Mouse (Mus musculus) ovary, postnatal 36 days (tissue): ENCODE results near the gene Spem1.
"Not testable (repeated sequence)": the region's sequence is repeated elsewhere in the genome, so short reads cannot be mapped to it uniquely, and the experiment has no call there.

Experiments used
- DNase-seq: peaks from one replicate; pipeline ENCODE4 v3.0.0; 2022; ENCODE audit warnings: low spot score, mixed read lengths

The Spem1 gene

DNA sequence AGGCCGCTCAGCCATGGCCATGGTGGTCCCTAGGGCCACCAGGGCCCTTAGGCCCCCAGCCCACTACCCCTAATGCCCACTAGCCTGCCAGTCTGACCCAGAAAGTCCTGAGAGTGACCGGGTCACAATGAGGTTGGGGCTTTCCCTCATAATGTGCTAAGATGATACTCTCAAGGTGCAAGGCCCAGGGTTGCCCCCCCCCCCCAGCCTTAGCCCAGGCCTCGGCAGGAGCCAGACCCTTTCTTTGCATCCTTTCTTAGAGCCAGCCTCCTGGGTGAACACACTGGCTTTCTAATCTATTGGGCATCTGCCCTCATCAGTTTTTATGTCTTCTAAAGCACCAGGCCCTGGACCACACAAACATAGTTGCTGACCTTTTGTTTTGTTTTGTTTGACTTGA is at the start of gene Spem1:
TSS of gene Spem1 (minus strand) at position 101 of the 400 bp plus-strand sequence.
- DNase-seq, result no peak

DNA sequence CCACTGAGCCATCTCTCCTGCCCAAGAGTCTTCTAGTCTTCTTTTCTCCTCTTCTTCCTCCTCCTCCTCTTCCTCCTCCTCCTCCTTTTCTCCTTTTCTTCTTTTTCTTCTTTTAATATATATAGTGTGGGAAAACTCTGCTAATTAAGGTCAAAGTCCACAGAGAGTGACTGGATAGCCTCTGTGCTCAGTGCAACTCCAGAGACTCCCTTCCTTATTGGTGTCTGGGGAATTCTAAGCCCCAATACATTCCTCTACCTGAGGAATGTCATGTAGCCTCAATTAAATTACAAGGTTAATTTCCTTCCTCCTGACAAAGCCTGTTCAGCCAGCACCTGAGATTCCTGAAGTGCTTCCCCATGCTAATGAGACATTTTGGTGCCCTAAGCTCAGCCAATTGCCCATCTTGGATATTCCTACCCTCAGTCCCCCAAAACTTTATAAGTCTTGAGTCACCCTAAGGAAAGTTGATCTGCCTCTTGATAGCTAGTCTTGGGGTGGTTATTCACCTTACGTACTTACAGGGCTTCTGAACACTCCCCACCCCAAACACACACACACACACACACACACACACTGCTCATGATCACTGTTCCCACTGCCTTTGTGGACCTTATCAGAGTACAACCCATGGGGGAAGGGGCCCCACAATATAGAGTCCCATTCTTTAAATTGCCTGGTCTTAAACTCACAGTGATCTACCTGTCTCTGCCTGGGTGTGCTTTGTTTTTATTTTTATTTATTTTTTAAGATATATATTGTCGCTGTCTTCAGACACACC is 48.5 kb upstream of the Spem1 start:
- DNase-seq, result no peak

DNA sequence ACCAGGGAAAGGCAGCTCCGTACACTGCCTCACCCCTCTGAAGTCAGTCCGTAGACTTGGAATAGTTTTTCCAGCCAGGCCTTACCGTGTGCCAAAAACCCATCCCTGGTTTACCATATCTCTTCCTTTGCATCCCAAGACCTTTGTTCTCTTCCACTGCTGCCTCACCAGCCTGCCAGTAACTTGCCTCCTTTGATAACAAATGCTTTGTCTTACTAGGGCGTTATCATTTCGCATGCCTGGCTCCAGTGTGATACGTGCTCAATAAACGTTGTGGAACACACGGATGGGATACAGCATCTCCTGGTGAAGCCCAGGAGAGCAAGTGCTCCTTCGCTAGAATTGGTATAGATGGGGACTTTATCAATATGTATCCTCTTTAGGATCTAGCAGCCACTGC is 45.4 kb upstream of the Spem1 start:
- no peak for DNase-seq

DNA sequence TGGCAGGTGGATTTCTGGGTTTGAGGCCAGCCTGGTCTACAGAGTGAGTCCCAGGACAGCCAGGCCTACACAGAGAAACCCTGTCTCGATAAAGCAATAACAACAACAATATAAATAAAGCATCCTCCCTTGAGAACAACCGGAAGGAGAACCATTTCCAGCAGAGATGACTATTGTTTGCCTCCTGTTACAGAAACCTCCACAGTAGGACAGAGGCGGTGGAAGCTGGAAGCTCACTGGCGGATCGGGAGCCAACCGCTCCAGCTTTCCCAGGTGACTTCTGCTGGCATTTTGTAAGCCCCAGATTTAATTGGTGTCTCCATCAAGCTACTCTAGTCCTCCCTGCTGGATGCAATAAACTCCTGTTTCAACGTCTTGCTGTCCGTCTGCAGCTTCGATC is 43.6 kb upstream of the Spem1 start:
- no peak for DNase-seq

DNA sequence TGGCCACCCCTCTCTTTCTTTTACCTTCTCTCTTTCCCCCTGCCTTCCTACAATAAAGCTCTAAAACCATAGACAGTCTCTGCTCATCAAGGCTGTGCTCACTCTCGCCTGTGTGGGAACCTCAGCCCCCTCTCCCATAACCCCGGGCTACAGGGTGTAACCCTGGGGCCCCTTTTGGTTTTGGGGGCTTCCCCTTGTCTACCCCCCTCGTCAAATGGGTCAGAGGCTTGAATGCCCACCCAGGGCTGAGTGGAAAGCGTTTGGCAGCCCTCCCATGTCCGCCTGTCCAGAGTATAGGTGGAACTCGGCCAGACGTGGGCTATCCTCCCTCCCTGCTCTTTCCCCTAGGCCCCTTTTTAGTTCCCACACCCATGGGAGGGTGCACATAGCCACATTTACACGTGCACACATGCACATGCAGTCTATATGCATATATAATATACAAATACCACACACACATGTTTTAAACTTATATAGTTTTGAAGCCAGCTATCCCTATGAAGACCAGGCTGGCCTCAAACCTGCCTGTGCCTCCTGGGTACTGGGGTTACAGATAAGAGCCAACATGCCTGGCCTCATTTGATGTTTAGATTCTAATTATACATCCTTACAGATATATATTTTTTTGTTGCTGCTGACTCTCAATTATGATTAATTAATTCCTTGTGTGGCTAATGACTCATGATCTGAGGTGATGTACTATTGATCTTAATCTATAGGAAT is 42.3 kb upstream of the Spem1 start:
- DNase-seq, result no peak

DNA sequence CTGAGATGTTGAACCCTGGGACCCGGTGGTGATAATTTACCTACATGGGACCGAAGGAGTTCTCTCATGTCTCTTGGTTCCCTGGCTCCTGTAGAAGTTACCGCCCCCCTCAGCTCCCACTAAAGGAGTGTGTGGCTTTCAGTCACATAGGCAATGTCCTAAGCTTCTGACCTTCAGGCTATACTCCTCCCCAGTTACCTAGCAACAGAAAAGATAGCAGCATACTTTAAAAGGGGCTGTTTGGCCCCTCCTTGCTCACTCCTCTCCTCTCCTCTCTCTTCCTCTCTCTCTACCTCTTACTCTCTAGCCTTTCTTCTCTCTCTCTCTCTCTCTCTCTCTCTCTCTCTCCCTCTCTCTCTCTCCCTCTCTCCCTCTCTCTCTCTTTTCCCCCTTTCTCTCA is 41.7 kb upstream of the Spem1 start:
- DNase-seq, result not testable (repeated sequence)

DNA sequence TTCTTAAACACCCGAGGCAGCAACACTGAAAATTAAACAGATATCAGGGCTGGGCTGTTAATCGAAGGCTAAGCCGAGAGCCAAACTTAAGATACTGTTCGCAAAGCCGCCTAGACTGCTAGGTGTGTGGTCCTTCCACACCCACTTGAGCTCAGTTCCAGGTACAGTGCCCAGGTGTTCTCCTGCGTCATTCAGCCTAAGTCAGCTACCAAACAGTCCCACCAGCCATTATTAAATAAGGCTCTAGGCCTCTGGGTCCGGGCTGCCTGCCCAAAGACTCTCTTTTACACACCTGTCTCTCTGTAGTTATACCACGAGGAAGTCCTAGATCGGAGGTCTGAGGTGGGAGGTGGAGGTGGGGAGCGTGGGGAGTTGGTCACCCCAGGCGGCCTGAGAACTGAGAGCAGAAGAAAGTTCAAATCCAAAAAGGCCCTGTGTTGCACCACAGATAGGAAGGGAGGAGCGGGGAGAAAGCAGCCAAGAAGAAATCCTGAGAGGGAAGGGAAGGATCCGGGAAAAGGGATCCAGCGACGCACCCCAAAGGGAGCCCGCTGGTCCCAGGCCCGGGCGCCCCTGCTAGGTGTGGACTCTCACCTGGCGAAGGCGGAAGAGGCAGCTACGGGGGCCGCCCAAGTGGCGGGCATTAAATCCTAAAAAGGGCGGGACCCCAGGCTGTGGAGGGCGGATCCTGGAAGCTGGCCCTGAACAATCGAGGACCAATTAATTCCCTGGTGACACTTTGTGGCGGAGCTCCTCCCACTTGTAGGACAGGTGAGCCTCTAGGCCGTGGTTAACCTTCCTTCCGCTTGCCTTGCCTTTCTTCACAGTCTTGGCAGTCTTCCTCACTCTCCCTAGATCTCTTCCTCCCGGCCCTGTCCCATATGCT is 36.4 kb upstream of the Spem1 start, which contains the start of gene Tnk1:
TSS of gene Tnk1 (minus strand) at position 618 of the 886 bp plus-strand sequence.
- no peak for DNase-seq

DNA sequence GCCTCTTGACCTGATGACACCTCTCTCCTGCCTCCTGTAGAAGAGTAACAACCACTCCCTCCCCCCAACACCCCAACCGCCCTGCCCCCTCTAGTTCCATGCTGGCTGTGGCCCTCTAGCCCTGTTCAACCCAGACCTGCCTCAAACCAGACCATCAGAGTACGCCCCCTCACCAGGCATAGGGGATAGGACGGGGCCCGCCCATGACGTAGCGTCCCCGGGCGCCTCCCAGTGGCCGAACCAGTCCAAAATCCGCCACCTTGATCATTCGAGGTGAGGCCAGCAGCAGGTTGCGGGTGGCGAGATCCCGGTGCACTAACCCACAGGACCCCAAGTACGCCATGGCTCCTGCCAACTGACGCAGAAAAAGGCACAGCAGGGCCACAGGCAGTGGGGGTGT is 33.4 kb upstream of the Spem1 start:
- no peak for DNase-seq

DNA sequence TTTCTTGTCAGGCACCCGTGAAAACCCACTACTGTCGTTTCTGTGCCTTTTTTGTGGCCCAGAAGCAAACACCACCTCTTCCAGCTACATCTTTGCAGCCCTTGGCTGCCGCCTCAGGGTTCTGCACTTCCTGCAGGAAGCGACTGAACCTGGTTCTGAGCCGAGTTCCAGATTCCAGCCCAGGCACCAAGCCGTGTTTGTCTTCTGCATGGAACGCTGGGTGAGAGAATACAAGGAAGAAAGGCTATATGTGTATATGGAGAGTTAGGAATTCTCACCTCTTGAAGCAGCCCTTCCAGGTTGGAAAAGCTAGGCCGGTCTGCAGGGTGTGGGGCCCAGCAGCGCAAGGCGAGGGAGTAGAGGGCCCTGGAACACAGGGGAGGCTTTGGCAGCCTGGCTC is 32.7 kb upstream of the Spem1 start:
- no peak for DNase-seq

DNA sequence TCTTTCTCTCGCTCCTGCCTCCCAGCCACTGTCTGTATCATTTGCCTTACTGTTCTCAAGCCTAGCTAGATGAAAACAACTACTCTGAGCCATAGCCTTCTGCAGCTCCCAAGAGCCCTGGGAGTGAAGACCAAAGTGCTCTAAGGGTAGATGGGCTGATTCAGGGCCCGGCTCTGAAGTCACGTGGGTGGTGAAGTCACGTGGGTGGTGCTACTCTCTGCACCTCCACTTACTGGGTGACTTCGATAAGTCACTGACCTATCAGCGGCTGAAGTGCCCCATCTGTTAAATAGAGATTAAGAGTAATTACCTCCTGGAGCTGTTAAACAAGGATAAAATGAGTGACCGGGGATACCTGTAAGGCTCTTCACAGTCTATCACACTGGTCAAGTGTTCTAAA is 32.0 kb upstream of the Spem1 start:
- DNase-seq, result no peak

DNA sequence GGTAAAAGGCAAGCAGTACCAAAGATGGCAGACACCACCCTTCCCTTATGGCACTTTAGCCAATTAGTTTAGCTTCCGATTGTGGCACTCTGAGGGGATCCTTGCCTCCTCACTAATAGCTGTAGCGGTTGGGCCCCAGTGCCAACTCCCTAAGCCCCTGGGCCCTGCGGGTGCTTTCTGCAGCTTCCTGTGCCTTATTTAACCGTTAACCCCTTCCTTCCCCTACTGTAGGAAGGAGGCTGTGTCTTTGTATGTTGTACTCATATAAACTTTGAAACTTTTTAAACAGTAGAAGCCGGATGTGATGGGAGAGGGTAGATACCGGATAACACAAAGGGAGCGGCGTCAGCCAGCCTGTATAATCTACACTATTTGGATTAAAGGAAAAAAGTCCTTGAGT is 28.8 kb upstream of the Spem1 start:
- DNase-seq, result no peak

DNA sequence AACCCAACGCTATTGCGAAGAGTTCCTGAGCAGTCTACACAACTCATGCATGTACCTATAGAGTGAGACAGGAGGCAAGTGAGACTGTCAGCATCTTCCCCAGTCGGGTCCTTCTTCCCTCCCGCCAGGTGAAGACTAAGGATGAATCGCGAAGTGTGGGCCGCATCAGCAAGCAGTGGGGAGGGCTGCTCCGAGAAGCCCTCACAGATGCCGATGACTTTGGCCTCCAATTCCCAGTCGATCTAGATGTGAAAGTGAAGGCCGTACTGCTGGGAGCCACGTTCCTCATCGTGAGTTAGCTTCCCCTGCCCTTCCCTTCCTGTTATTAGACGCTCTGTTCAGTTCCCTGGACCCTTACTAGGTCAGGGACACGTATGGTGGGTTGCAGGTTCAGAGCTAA is 27.9 kb upstream of the Spem1 start:
- no peak for DNase-seq

DNA sequence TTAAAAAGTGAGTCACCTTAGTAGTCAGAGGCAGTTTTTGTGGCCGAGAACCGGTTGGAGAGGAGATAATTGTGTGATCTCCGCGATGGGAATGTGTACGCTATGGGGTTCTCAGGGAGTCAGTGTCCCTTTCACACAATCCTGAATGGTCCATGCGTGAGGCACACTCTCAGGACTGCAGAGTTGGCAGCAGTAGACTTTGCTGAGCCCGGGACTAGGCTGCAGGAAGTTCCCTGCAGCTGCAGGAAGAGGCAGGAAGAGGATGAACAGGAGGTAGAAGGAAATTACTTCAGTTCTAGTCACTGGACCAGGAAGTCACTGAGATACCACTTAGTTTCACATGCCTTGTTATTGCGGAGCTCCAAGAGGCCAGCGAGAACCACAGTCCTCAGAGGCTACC is 27.1 kb upstream of the Spem1 start:
- no peak for DNase-seq

DNA sequence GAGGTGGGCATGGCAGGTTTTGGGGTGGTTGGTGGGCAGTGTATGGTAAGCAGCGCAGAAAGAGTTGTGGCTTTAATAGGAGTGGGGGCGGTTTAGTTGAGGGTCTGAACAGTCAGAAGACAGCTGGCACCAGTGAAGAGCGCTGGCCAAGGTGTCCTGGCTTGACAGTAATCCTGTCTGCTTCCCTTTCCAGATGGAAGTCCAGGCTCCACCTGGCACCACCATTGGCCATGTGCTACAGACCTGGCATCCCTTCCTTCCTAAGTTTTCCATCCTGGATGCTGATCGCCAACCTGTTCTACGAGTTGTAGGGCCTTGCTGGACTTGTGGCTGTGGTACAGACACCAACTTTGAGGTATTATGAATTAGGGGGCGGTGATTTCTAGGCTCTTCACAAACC is 26.0 kb upstream of the Spem1 start:
- no peak for DNase-seq

DNA sequence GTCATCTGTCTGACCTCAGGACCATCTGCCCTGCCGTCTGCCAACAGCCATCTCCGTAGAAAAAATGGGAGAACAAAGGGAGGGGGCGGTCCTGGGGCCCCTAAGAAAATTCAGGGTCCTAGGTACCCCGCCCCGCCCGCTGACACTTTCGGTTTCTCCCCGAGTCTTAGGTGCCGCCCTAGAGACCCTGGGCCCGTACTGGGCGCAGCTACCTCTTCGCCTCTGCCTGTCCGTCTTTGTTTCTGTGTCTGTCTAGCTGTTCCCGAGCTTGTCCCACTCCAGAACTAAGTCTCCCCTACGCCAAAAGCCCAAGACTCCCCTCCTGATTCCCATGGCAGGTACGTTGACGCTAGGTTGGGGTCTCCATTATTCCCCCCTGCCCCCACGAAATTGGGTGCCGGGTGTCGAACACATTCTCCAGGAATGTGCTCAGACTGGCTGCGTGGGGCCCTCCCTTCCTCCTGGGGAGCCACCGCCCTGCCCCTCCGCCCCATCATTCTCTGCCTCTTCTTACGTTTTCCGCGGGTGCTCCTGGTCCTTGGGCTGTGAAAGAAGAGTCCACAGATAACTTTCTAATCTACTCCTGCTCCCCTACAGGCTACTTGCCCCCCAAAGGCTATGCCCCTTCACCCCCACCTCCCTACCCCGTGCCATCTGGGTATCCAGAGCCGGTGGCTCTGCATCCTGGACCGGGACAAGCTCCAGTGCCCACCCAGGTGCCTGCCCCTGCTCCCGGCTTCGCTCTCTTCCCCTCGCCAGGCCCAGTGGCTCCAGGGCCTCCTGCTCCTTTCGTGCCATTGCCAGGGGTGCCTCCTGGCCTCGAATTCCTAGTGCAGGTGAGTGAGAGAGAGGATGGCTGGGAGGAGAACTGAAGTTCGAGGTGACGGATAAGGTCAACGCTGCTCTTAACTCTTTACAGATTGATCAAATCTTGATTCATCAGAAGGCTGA is 25.0 kb upstream of the Spem1 start:
- DNase-seq, result peak; percentile 30

DNA sequence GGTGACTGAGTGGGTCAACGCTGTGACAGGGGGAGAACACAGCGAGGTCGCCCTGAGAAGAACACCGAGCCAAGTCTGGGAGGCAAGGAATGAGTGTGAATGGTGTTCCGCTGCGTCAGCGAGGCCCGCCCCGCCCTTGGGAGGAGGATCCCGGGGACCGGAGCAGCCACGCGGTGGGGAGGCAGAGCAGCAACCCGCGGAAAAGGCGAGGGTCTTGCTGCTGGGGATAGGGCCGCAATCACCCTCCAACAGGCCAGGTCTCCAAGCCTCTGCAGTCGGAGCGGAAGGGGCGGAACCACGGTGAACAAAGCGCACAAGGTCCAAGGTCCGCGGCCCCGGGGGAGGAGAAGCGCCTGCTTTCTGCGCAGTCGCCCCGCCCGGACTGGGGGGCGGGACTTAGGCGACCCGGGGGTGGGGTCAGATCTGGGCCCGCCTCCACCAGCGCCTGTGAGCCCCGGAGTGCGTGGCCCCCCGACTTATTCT is 24.3 kb upstream of the Spem1 start, which contains the start of gene Plscr3:
TSS of gene Plscr3 (plus strand) at position 179 of the 483 bp plus-strand sequence.
- DNase-seq, result peak; percentile 94

DNA sequence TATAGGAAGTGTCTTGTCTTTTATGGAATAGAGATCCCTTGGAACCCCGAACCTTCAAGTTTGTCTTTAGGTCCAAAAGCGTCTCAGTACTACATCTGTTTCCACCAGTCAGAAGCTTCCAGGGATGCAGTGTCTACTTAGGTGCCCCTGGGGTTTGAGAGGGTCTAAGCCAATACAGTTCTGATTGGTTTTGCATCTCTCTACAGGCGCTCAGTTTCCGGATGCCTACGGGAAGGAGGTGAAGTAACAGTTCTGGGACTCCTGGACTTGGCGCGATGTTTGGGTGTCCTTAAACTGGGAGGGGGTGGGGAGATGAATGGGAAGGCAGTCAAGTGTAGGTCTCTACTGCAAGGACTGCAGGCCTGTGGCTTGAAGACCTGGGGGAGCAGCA is 16.7 kb upstream of the Spem1 start:
- DNase-seq, result no peak

DNA sequence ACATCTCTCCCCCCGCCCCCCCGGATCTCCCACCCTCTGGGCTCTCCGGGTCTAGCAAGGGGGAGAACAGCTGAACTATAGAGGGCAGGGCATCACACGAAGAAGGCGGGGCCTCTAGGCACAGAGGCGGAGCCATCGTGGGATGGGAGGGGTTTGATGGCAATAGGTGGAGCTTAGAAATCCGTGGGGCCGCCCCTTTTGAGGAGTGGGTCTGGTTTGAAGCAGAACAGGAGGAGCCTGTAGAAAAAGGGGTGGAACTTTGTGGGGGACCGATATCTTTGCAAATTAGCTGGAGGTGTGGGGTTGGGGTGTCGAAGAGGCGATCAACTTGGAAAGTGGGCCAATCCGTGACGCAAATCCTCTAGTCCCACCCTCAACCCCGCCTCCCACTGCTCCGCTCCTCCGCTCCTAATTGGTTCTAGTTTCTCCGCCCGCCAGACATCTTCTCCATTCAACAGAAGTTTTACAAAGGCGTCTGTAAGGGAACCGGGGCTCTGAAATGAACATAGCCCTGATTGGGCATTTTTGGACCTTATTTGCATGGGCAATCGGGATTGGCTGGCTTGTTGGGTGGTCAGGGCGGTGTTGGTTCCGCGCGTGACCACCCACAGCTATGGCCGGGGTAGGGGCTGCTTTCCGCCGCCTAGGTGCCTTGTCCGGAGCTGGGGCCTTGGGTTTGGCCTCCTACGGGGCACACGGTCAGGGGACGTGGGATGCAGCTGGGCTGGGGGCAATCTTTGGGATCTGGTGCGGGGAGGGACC is 16.2 kb upstream of the Spem1 start, which contains the start of gene Tmem256:
TSS of gene Tmem256 (plus strand) at position 563 of the 762 bp plus-strand sequence.
- peak; percentile 92 for DNase-seq

DNA sequence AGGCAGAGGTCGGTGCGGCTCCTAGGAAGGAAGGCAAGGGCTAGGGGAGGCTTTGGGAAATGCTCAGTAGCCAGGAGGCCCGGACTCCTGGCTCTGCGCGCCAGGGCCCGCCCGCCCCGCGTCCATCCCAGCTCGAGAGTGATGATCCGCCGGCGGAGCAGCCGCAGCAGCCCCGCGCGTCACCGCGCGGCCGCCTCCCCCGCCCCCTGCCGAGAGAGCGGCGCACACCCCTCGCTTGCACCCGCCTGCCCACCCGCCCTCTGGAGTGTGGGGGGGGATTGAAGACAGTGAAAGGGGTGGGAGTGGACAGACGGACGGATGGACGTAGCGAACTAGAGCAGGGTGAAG is 15.6 kb upstream of the Spem1 start, which contains the start of gene Nlgn2:
TSS of gene Nlgn2 (minus strand) at position 181 of the 348 bp plus-strand sequence.
- no peak for DNase-seq
